Mouse (Mus musculus) gonadal fat pad, adult 2 months (tissue): ENCODE data around the gene Zfp316. TPM values are rescaled to one million over a fixed set of nuclear protein-coding genes. Genes with fewer than 3 reads are reported as not detected.

Experiments
- DNase-seq: peaks from one replicate; pipeline ENCODE4 v3.0.0-alpha.2; 2012; ENCODE audit warnings: low read depth
- polyA plus RNA-seq: library from polyadenylated mRNA; depleted of rRNA; stranded (reverse); fragments of >200 nt; gene quantifications from 2 replicates; pipeline ENCODE4 v1.2.3, GENCODE M21; 2012; rRNA removed

The Zfp316 gene
- polyA plus RNA-seq, 1 experiment, result 10.2 TPM

DNA sequence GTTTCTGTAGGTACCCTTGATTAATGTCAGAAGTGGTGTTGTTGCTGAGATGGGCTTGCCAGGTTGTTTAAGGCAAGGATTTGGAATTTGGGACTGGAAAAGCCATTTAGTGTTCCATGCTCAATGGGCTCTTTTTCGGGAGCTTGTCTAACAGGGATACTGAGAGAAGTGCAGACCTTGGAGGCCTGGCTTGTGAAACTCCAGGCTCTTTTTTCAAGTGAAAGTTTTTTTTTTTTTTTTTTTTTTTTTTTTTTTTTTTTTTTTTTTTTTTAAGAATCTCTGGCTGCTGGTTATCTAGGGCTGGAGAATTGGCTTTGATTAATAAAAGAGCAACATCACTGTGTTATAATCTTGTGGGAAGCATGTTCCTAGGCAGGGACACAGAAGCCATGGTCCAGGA lies 47.5 kb downstream of the Zfp316 start:
- no peak for DNase-seq

DNA sequence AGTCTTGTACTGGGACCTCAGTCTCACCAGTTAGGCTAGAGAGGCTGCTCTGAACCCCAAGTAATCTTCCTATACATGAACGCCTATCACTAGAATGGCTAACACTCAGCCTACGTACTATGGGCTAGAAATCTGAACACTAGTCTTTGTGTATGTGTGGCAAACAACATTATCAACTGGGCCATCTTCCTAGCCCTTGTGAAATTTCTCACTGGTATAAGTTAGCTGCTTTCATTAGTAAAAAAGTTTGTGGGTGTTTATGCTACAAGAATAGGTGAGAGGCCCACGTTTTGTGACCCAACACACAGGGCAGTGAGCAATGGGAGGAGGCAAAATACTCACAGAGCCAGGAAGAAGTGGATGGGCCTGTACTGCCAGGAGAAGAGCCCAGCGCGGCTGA lies 48.8 kb downstream of the Zfp316 start:
- peak; percentile 70 for DNase-seq

DNA sequence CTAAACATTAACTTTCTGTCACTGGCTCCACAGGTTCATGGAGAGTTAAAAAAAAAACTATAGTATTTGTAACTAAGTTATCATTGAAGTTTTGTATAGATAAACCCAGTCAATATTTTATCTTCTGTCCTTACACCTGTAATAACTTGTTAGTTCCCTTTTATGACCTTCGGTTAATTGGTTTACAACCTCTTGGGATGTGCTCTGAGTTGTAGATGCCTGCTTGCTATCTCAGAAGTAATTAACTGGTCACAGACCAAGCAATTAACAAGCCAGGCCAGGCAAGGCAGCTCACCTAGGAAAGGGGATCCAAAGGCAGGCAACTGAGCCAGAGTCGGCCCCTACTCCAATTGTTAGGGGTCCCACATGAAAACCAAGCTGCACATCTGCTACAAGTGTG lies 56.0 kb downstream of the Zfp316 start:
- no peak for DNase-seq

DNA sequence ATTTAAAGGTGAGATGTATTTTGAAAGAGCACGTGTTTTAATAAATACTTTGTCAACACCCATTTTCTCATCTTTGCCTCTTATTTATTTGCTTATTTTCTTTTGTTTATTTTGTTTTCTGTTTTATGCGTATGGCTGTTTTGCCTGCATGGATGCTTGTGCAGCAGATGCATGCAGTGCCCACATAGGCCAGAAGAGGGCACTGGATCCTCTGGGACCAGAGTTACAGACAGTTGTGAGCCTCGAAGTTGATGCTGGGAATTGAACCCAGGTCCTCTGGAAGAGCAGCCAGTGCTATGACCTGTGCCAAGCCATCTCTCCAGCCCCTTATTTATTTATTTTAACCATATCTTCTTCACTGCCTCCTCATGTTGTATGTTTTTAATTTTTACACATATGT lies 64.8 kb downstream of the Zfp316 start:
- no peak for DNase-seq

Other genes with a start within 250 kb of the Zfp316 start
- 20.6 and 21.5 TPM in 2 replicates for gene Rnf216, start 157.0 kb downstream of the Zfp316 start, polyA plus RNA-seq
- gene Olfr718-ps1, start 122.4 kb downstream of the Zfp316 start, polyA plus RNA-seq, result not detected in 2 replicates
- gene Rbak, start 89.2 kb downstream of the Zfp316 start, polyA plus RNA-seq, result 5.0 and 5.2 TPM in 2 replicates
- not detected in 2 replicates for gene Spdye4b, start 89.0 kb downstream of the Zfp316 start, polyA plus RNA-seq
- not detected in 2 replicates for gene Spdye4a, start 43.1 kb downstream of the Zfp316 start, polyA plus RNA-seq
- 9.0 and 9.9 TPM in 2 replicates for gene Zfp12, start 34.9 kb downstream of the Zfp316 start, polyA plus RNA-seq
- 1.3 and 1.4 TPM in 2 replicates for gene Zfp853, start 23.6 kb upstream of the Zfp316 start, polyA plus RNA-seq
- gene E130309D02Rik, start 45.3 kb upstream of the Zfp316 start, polyA plus RNA-seq, result 12.8 and 17.7 TPM in 2 replicates
- 110 and 118 TPM in 2 replicates for gene Zdhhc4, start 59.2 kb upstream of the Zfp316 start, polyA plus RNA-seq
- gene Grid2ip, start 87.3 kb upstream of the Zfp316 start, polyA plus RNA-seq, result 0.03 TPM in 1 of 2 replicates, not detected in the other
- gene Kdelr2, start 133.8 kb upstream of the Zfp316 start, polyA plus RNA-seq, result 147 and 188 TPM in 2 replicates
- gene Daglb, start 194.6 kb upstream of the Zfp316 start, polyA plus RNA-seq, result 15.6 and 19.5 TPM in 2 replicates